ENCODE assay signal across 18 mouse cellular contexts in genomic region chr9:58086203-58086602, GRCm38 (mm10). TPM values are rescaled to one million over a fixed set of nuclear protein-coding genes. Genes with fewer than 3 reads are reported as not detected.
DNase-seq lines count a peak whose midpoint lies in the region; ATAC-seq and TF ChIP-seq lines count a peak whose summit lies in the region.
"Had no signal": no experiment of that assay in that cellular context is flagged by ENCODE, and none has a peak within 500 bp of the region (broad histone marks: within the 10 kb centered on the region; RNA-seq: fewer than 3 reads in every experiment).

No protein-coding gene starts in this region.

- no peak overlapping the region for H3K9ac ChIP-seq in neural tube, embryonic 15.5 days (replicated peaks)
- H3K9ac ChIP-seq: heart, embryonic 12.5 days; liver, embryonic 13.5 days had no signal

- no peak overlapping the region for H3K4me3 ChIP-seq in layer of hippocampus, adult 2 months
- H3K4me3 ChIP-seq in limb, embryonic 10.5 days, result no peak overlapping the region
- no peak overlapping the region for H3K4me3 ChIP-seq in neural tube, embryonic 15.5 days (replicated peaks)
- H3K4me3 ChIP-seq: heart, embryonic 12.5 days; liver, embryonic 13.5 days had no signal

- no peak for ATAC-seq in neural tube, embryonic 15.5 days (ENCODE audit: low FRiP score)

- H3K27ac ChIP-seq in layer of hippocampus, adult 2 months, result peak overlapping the region; percentile 89
- H3K27ac ChIP-seq in limb, embryonic 10.5 days, result peak overlapping the region; percentile 7
- H3K27ac ChIP-seq in neural tube, embryonic 15.5 days (replicated peaks), result peak overlapping the region; percentile 56
- H3K27ac ChIP-seq: liver, embryonic 13.5 days had no signal

- WGBS in limb, embryonic 10.5 days, result 34% methylated on average over 9 of the region's 9 CpGs
- 20% methylated on average over 9 of the region's 9 CpGs for whole genome bisulfite sequencing in neural tube, embryonic 15.5 days

- H3K27me3 ChIP-seq in limb, embryonic 10.5 days (ENCODE audit: low read depth, poor library complexity, severe bottlenecking), result peaks cover 55% of the 10 kb centered on the region
- no peaks in the 10 kb centered on the region; the same call in 1 of the 2 replicates for H3K27me3 ChIP-seq in neural tube, embryonic 15.5 days (replicated peaks)

- no peaks in the 10 kb centered on the region for H3K9me3 ChIP-seq in limb, embryonic 10.5 days (replicated peaks)
- H3K9me3 ChIP-seq in neural tube, embryonic 15.5 days (replicated peaks), result no peaks in the 10 kb centered on the region
- H3K9me3 ChIP-seq: heart, embryonic 12.5 days; liver, embryonic 13.5 days had no signal

- H3K4me1 ChIP-seq in limb, embryonic 10.5 days, result peaks cover 44% of the 10 kb centered on the region
- peaks cover 46% of the 10 kb centered on the region for H3K4me1 ChIP-seq in neural tube, embryonic 15.5 days

- no peak for TF ChIP-seq CTCF in layer of hippocampus, adult 2 months (conservative IDR thresholded peaks at IDR 0.05)

- no peak for DNase-seq in layer of hippocampus, adult 2 months (ENCODE audit: low spot score in 2 of 2)
- DNase-seq in layer of hippocampus, postnatal 10 days (ENCODE audit: low spot score in 2 of 2), result no peak
- peak; percentile 35 for DNase-seq in forelimb bud, embryonic 11.5 days (ENCODE audit: low read depth, low spot score)
- DNase-seq in limb, embryonic 10.5 days (ENCODE audit: low spot score), result no peak
- DNase-seq in frontal cortex, postnatal 14 days (ENCODE audit: low spot score in 2 of 2), result no peak
- DNase-seq in adrenal gland, postnatal 36 days, result no peak
- DNase-seq in retina, postnatal 1 day, result no peak
- DNase-seq: cerebellum, postnatal 25 days; gastrocnemius, postnatal 25 days; kidney, adult 2 months; kidney, postnatal 25 days; liver, embryonic 13.5 days; lung, postnatal 10 days; spleen, adult 18-20 months had no signal

- no peaks in the 10 kb centered on the region for H3K36me3 ChIP-seq in limb, embryonic 10.5 days
- no peaks in the 10 kb centered on the region for H3K36me3 ChIP-seq in neural tube, embryonic 15.5 days
- H3K36me3 ChIP-seq: heart, embryonic 12.5 days; liver, embryonic 13.5 days had no signal

- H3K4me2 ChIP-seq in neural tube, embryonic 15.5 days, result no peak overlapping the region
- H3K4me2 ChIP-seq: heart, embryonic 12.5 days; liver, embryonic 13.5 days had no signal

RNA-seq across cellular contexts. Expression of gene Stra6, which starts 22.6 kb away (rescaled TPM):
- 10 to 100 TPM; 17.1 to 17.7 TPM for total RNA-seq in layer of hippocampus, adult 2 months (2021)
- 1 to 10 TPM; 9.0 TPM for total RNA-seq in layer of hippocampus, postnatal 10 days (2021)
- 45.3 and 59.9 TPM in 2 replicates for polyA plus RNA-seq in limb, embryonic 10.5 days (2016; fragmentation: Nextera tagmentation; extraction: Ambion mirVana)
- 20.6 and 21.5 TPM in 2 replicates for polyA plus RNA-seq in neural tube, embryonic 15.5 days (2015; fragmentation: Nextera tagmentation; extraction: Ambion mirVana)
- 1 to 10 TPM; 1.2 to 2.1 TPM for total RNA-seq in adrenal gland, postnatal 36 days (2021)
- total RNA-seq: neutrophil, adult 5-6 weeks had no signal

RNA-seq across cellular contexts. Expression of gene Ccdc33, which starts 32.4 kb away (rescaled TPM):
- total RNA-seq in layer of hippocampus, adult 2 months (2021), result under 1 TPM; 0.29 to 0.49 TPM
- 1 to 10 TPM; 1.0 to 2.0 TPM for total RNA-seq in layer of hippocampus, postnatal 10 days (2021)
- polyA plus RNA-seq in limb, embryonic 10.5 days (2016; fragmentation: Nextera tagmentation; extraction: Ambion mirVana), result 0.26 and 0.34 TPM in 2 replicates
- polyA plus RNA-seq in neural tube, embryonic 15.5 days (2015; fragmentation: Nextera tagmentation; extraction: Ambion mirVana), result 0.13 and 0.15 TPM in 2 replicates
- under 1 TPM in 1 of 2 experiments, not detected in 1; 0.99 TPM for total RNA-seq in adrenal gland, postnatal 36 days (2021)
- total RNA-seq: gastrocnemius, postnatal 25 days; neutrophil, adult 5-6 weeks had no signal
- polyA plus RNA-seq: heart, embryonic 12.5 days; kidney, adult 2 months; liver, embryonic 13.5 days; stomach, embryonic 16.5 days had no signal

Comparison
In these comparisons a context has a peak if more than half of its experiments do, and no peak if none do; other contexts are left out.
1. H3K27ac ChIP-seq: peak in every context shown above with its lines; median percentile 89 in layer of hippocampus, adult 2 months; 56 in neural tube, embryonic 15.5 days; 7 in limb, embryonic 10.5 days.